Mouse (Mus musculus): ENCODE data around the gene Chrna5.
A peak's percentile ranks its signal among the peaks of the same experiment; 100 is the strongest.
"Not testable (repeated sequence)": the region's sequence is repeated elsewhere in the genome, so short reads cannot be mapped to it uniquely, and the experiment has no call there.

Chrna5 gene

GRCm38 (mm10) chr9:54980674-54981073 lies at the start of gene Chrna5:
TSS of gene Chrna5 (plus strand) at chr9:54980880.
- DNase-seq (ENCODE audit: low spot score): no peak

DNA sequence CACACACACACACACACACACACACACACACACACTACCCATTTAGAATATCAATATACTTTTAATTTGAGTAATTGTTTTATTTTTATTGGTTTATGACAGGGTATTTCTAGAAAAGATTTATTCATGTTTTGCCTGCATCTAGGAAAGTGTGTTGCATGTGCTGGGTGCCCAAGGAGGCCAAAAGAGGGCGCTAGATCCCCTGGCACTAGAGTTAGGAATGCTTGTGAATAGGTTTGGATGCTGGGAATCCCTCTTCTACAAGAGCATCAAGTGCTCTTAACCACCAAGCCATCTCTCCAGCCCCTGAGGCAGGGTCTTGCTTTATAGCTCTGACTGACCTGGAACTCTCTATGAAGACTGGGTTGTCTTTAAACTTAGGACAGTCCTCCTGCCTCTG lies 48.9 kb upstream of the Chrna5 start:
- DNase-seq (ENCODE audit: low spot score): no peak

DNA sequence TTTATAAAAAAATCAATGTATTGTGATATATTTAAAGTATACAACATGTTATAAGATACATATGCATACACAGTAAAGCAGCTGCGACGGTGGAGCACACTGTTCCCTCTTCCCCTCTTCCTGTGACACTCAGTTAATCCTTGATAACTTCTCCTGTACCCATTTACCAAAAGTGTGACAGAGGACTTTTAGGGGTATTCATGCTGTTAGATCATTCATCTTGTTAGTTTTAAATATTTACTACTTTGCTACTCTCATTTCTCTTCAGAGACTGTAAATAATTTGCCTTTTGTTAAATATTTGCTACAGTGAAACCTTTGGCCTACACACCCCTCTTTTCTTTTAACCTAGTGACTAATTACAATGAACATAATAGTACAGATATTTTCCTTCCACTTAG lies 48.3 kb upstream of the Chrna5 start:
- no peak for DNase-seq (ENCODE audit: low spot score)

- no peak for DNase-seq (ENCODE audit: low spot score)
These were observed 38.6 kb upstream of the Chrna5 start for GRCm38 (mm10) chr9:54942071-54942470.

DNA sequence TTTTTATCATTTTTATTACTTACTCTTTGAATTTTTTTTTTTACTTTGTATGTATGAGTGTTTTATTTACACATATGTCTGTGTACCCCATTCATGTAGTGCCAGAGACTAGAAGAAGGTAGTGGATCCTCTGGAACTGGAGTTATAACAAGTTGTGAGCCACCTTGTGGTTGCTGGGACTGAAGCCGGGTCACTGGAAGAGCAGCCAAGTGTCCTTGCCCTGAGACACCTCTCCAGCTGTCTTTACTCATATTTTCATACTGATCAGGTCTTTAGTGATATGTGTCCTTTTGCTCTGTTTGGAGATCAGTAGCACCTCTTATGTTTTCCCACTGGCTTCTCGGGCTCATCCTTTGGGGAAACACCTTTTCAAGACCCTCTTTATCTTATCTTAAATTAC lies 36.2 kb upstream of the Chrna5 start:
- DNase-seq (ENCODE audit: low spot score): no peak

DNA sequence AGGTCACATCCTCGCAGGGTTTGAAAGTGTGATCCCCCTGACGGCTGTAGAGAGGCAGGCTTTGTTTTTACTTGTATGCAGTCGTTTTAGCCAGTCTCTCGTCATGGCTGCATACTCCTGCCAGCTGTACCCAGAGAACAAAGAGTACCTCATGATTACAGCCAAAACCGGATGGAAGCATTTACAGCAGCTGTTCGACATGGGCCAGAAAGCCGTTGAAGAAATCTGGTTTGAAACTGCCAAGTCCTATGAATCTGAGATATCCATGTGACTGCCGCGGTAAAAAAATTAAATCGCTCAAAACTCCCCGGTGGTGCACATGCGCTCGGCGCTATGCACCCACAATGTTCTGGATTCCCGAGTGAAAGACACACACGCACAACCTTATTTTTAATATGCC lies 34.4 kb upstream of the Chrna5 start:
- DNase-seq (ENCODE audit: low spot score): no peak

DNA sequence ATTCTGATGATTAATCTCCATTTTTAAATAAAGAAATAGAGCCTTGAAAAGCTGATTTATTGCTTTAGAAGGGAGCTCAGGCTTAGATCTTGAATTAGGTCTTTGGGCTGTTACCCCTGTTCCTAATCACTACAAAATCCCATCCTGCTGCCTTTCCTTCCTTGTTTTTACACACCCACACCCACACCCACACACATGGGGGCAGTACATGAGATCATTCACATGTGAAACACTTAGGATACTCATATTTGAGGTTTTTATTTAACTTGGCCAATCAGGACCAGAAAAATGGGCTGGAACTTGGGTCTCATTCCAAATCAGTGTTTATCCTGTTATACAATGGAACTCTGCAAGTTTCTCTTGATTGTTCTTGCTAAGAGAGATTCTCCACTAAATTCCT lies 31.2 kb upstream of the Chrna5 start:
- DNase-seq (ENCODE audit: low spot score): no peak

GRCm38 (mm10) chr9:54950162-54950561 lies 30.5 kb upstream of the Chrna5 start:
- DNase-seq (ENCODE audit: low spot score): not testable (repeated sequence)

DNA sequence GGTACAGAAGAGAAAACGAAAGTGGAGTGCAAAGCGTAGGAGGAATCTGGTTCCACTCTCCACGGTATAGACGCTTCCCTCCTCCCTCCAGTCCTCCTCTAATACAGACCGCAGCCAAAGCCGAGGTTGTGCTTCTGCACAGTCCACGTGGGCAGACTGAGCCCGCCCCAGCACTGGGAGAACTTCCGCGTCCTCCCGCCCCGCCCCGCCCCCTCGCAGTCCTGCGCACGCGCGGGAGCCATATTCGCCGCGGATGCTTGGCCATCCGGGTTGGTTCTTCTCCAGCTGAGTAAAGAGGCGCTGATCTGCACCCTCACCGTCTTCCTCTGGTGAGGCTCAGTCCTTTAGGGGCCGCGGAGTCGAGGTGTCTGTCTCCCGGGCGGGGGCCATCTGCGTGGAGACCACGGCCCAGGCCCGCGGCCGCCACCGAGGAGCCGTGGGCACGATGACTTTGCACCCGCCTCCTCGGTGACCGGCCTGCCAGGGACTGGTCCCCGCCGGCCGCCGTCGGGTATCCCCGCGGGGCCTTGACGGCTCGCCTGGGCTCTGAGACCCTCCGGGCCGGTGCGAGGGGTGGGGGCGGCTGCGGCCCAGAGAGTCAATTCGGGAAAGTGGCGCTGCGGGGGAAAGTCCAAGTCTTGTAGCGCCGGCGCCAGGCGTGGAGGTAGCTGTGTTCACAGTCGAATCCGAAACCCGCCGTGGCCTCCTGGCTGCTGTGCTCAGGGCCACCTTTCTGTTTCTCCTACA lies 29.9 kb upstream of the Chrna5 start, which contains the start of the genes Psma4 and AY074887:
Gene Psma4, plus strand, starts transcription at position 216 of the 747 bp plus-strand sequence.
Gene AY074887, minus strand, starts transcription at position 424 of the 747 bp plus-strand sequence.
- peak; percentile 85 for DNase-seq (ENCODE audit: low spot score)

- no peak for DNase-seq (ENCODE audit: low spot score)
These were observed 19.6 kb upstream of the Chrna5 start for GRCm38 (mm10) chr9:54961059-54961458.

GRCm38 (mm10) chr9:54963669-54964068 lies 17.0 kb upstream of the Chrna5 start:
- DNase-seq (ENCODE audit: low spot score): no peak

DNA sequence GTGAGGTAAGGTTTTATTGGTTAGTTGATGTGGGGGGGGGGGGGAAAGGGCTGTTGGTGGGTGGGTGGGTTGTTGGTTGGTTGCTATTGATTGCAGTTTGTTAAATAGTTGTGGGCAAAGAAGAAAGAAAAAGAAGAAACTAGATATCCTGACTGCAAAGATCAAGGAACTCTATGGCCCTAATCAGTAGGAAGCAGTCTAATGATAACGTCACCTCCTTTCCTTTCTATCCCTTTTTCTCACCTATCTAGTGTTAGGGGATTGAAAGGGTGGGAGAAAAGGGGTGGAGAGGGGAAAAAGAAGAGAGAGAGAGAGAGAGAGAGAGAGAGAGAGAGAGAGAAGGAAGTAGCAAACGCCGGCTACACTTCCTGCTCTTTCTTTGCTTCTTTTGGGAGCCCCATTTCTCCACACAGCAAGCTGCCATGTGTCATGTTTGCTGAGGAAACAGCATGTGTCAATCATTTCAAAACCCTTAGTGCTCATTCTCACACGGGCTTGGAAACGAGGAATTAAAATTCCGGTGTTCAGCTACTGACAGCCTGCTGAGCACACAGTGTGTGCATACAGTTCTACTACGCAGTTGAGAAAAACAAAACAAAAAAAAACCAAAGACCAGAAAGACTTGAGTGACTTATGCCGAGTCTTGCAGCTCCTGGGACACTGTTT lies 10.6 kb upstream of the Chrna5 start:
- DNase-seq (ENCODE audit: low spot score): no peak

DNA sequence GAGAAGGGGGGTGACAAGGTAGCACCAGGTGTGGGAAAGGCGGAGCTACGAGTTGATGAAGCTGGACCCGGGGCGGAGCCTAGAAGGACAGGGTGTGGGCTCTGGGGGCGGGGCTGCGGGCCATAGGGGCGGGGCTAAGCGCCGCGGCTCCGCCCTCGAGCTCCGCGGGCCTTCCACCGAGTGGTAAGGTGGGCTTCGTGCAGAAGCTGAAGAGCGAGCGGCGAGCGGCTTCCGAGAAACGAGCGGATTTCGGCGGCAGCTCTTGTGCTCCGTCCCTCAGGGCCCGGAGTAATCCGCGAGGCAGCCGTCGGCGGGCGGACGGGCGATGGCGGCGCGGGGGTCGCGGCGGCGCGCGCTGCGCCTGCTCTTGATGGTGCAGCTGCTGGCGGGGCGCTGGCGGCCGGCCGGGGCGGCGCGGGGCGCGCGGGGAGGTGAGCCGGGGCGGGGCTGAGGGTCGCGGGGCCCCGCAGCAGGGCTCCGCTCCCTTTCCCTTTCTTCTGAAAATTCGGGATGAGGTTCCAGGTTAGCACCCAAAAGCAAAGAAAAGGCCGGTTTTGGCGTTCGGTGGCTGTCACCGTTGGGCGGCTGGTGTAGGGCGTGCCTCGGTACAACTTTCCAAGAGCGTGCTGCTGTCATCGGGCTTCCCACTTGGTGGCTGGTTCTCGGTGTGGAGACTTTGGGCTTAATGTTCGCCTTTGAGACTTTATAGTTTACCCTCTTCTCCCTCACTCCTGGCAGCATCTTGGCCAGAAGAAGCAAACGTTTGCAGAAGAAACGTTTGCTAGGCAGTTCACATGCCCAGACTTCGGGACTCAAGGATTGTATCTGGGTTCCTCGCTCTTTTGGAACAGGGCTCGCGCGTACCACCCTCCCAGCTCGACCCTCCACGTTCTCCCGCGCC lies 861 bp downstream of the Chrna5 start:
- DNase-seq (ENCODE audit: low spot score): peak; percentile 2

- no peak for DNase-seq (ENCODE audit: low spot score)
These were observed 1.7 kb downstream of the Chrna5 start for GRCm38 (mm10) chr9:54982401-54982800.

- no peak for DNase-seq (ENCODE audit: low spot score)
These were observed 9.7 kb downstream of the Chrna5 start for GRCm38 (mm10) chr9:54990362-54990761.

DNA sequence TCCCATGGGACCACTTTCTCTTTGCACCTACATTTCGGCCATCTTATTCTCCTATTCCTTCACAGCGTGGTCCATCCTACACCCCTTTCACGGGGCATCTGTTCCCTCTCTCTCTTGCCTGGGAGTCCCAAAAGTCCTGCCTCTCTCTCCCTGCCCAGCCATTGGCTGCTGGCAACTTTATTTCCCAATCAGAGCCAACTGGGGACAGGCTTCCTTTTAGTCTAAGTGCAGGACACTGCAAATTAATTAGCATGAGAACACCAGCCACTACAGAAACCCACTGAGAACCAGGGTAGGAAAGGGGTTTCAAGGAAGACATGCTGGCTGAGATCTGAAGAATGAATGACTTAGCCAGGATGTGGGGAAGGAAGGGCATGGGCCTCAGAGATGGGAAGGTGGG lies 13.7 kb downstream of the Chrna5 start:
- no peak for DNase-seq (ENCODE audit: low spot score)

GRCm38 (mm10) chr9:54995645-54996044 lies 15.0 kb downstream of the Chrna5 start:
- no peak for DNase-seq (ENCODE audit: low spot score)

DNA sequence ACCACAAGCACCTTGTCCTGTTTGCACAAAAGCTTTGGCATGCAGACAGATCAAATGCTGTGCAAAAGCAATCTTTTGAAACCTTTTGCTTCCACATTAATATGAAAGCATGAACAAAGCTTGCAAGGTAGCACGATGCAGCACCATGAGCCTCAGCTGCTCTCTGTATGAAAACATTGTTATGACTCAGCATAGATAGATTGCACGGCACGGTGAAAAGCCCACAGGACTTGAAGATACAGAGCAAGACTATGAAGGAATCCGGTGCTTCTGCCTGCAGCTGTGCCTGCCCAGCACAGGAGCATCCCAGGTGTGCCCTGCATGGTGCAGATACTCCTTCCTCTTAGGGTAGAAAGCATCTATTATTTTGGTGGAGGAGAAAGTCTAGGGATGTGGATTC lies 22.9 kb downstream of the Chrna5 start:
- no peak for DNase-seq (ENCODE audit: low spot score)

DNA sequence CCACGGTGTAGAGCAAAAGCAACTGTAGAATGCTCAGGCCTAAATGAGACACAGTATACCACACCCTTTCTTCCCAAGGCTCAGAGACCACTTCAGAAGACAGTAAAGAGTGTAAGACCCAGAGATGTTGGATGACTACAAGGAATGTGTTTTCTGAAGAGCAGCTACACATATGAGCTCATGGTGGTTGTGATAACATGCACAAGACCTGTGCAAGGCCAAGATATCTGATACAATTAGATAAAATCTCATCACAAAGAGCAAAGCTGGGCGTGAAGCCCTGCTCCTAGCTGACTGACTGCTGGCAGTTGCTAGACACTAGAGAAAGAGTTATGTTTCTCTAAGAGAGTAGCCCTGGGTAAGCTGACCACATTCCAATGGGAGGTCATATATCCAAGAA lies 29.0 kb downstream of the Chrna5 start:
- DNase-seq (ENCODE audit: low spot score): no peak

DNA sequence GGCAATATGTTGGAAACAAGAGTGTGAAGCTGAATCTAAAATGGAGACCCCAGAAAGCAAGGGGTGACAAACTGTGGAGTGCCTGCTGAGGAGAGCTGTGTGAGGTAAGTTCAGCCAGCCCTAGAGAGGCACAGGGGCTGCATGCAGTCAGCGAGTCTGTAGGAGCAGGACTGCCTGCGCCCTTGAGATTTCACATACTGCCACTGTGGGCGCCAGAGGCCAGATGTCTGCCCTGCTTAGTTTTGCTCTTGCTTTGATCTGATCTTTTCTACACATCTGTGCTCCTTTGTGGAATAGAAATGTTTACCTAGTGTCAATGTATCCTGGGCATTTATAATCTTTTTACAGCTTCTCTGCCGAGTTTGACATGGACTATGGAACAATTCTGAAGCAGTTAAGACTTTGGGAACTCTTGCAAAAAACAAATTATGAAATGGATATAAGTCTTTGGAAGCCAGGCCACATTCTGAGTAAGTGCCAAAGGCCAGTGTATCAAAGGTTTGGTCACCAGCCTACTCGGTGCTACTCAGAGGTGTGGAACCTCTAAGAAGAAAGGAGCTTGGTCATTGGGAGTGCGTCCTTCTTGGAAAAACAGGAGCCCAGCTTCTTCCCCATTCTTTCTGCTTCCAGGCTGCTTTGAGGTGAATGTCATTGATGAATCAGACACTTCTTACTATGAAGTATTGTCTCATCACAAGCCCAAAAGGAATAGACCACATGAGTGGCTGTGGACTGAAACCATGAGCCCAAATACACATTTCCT lies 30.1 kb downstream of the Chrna5 start:
- DNase-seq (ENCODE audit: low spot score): no peak

GRCm38 (mm10) chr9:55016926-55017325 lies 36.2 kb downstream of the Chrna5 start:
- no peak for DNase-seq (ENCODE audit: low spot score)

GRCm38 (mm10) chr9:55023326-55023725 lies 42.6 kb downstream of the Chrna5 start:
- DNase-seq (ENCODE audit: low spot score): no peak
